Mouse (Mus musculus): Measurements from ENCODE around the gene Ulk4.

GRCm38 (mm10) chr9:121075246-121075645, 201.8 kb downstream of the Ulk4 start:
- TF ChIP-seq ELF1 (IDR thresholded peaks at IDR 0.05; ENCODE audit: low read depth, low read length) (no peak), EP300 (IDR thresholded peaks at IDR 0.05; ENCODE audit: low read depth in 1 of 2, low read length in 2 of 2) (no peak), CTCF (IDR thresholded peaks at IDR 0.05 in 2 of 3, conservative IDR thresholded peaks at IDR 0.05 in 1 of 3; ENCODE audit: control insufficient read depth in 1 of 3, insufficient read depth in 1 of 3, low read depth in 2 of 3, low read length in 3 of 3, poor library complexity in 1 of 3, severe bottlenecking in 1 of 3) (no peak), BHLHE40 (IDR thresholded peaks at IDR 0.05; ENCODE audit: borderline replicate concordance, low read depth, low read length) (no peak)
